Mouse (Mus musculus): Measurements from ENCODE around the gene Cdipt. TPM values are rescaled to one million over a fixed set of nuclear protein-coding genes. Genes with fewer than 3 reads are reported as not detected.

The Cdipt gene
- polyA plus RNA-seq, 1 experiment from 2014 or later = 63.0 TPM

DNA sequence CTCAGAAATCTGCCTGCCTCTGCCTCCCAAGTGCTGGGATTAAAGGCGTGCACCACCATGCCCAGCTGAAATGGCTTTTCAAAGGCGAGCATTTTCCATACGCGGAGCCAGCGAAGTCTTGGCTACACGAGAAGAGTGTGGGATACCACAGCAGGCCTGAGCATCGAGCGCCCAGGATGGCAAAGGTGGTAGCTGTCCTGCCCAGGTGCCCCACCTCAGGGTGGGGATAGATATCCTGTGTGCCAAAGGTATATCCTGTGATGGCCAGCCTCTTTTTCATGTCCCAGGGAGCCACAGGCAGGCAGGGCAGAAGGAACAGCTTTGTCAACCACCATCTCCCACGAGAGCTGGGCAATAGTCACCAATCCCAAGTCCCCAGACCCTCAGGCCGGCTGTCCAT, 37.1 kb downstream of the Cdipt start:
- Histone ChIP-seq H3K27ac (ENCODE audit: low read depth, low read length) (no peak overlapping the region), H3K4me1 (ENCODE audit: control insufficient read depth, insufficient read depth, low read length) (peaks cover 30% of the 10 kb centered on the region), H3K36me3 (ENCODE audit: control insufficient read depth, insufficient read depth, low read length) (peaks cover 6% of the 10 kb centered on the region), H3K9me3 (replicated peaks; ENCODE audit: control insufficient read depth, low read length) (no peaks in the 10 kb centered on the region), H3K4me3 (ENCODE audit: low read depth, low read length) (no peak overlapping the region), H3K27me3 (ENCODE audit: control insufficient read depth, insufficient read depth, low read length) (no peaks in the 10 kb centered on the region), H3K9ac (ENCODE audit: low read depth, low read length) (no peak overlapping the region), H3K4me2 (no peak overlapping the region)
- WGBS (ENCODE audit: insufficient replicate concordance) = 95% methylated on average over 10 of the region's 10 CpGs
- no peak for ATAC-seq (replicated peaks; ENCODE audit: insufficient number of reproducible peaks, low FRiP score, low TSS enrichment)

DNA sequence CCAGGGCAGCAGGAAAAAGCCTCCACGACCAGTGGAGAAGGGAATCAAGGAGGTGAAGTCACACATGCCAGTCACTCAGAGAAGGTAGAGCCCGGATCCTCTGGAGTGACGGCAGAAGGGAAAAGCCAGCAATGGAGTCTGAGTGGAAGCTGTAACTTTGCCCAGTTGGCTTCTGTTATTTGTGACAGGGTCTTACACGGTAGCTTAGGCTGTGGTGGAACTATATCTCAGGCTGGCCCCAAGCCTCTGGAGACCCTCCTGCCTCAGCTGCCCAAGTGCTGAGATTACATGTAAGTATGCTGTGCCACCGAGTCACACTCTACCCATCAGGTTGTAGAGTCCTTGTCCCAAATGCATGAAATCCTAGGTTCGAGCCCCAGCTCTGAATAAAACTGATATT, 37.7 kb downstream of the Cdipt start:
- Histone ChIP-seq H3K9ac (ENCODE audit: low read depth, low read length) (no peak overlapping the region), H3K27ac (ENCODE audit: low read depth, low read length) (no peak overlapping the region), H3K9me3 (replicated peaks; ENCODE audit: control insufficient read depth, low read length) (no peaks in the 10 kb centered on the region), H3K4me1 (ENCODE audit: control insufficient read depth, insufficient read depth, low read length) (peaks cover 26% of the 10 kb centered on the region), H3K36me3 (ENCODE audit: control insufficient read depth, insufficient read depth, low read length) (peaks cover 6% of the 10 kb centered on the region), H3K27me3 (ENCODE audit: control insufficient read depth, insufficient read depth, low read length) (no peaks in the 10 kb centered on the region), H3K4me2 (no peak overlapping the region), H3K4me3 (ENCODE audit: low read depth, low read length) (peak overlapping the region; percentile 44; the same call in 1 of the 2 replicates)
- no peak for ATAC-seq (replicated peaks; ENCODE audit: insufficient number of reproducible peaks, low FRiP score, low TSS enrichment)
- 93% methylated on average over 6 of the region's 6 CpGs for WGBS (ENCODE audit: insufficient replicate concordance)

DNA sequence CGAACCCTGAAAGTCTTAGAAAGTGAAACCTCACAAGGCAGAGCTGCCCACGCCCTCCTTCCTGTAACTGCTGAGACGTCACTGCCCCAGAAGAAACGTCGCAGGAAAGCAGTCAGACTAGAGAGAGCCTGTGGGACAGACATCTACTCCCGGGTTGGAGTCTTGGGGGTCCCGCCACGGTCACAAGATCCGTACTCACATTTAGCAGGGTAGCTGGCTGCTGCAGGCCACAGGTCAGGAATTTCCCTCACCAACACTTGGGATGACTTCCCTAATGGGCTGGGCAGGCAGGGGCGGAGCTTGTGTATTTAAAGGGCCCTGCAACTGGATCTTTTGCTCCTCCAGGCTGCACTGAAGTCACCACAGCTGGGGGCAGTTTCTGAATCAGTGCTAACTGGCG, 38.6 kb downstream of the Cdipt start, which contains the start of gene Mvp:
Mvp (minus strand) TSS at position 302 of the 400 bp plus-strand sequence.
- peak within 1 kb of the TSS; percentile 86 for H3K4me2 ChIP-seq
- peak within 1 kb of the TSS; percentile 5; the same call in 1 of the 2 replicates for H3K27ac ChIP-seq (ENCODE audit: low read depth, low read length)
- H3K4me3 ChIP-seq (ENCODE audit: low read depth, low read length) = peak within 1 kb of the TSS; percentile 66
- peaks cover 21% of the 10 kb centered on the region for H3K4me1 ChIP-seq (ENCODE audit: control insufficient read depth, insufficient read depth, low read length)
- ATAC-seq (replicated peaks; ENCODE audit: insufficient number of reproducible peaks, low FRiP score, low TSS enrichment) = no peak
- H3K27me3 ChIP-seq (ENCODE audit: control insufficient read depth, insufficient read depth, low read length) = no peaks in the 10 kb centered on the region
- peak within 1 kb of the TSS; percentile 94 for H3K9ac ChIP-seq (ENCODE audit: low read depth, low read length)
- no peaks in the 10 kb centered on the region for H3K9me3 ChIP-seq (replicated peaks; ENCODE audit: control insufficient read depth, low read length)
- H3K36me3 ChIP-seq (ENCODE audit: control insufficient read depth, insufficient read depth, low read length) = peaks cover 6% of the 10 kb centered on the region
- WGBS (ENCODE audit: insufficient replicate concordance) = 31% methylated on average over 11 of the region's 11 CpGs

DNA sequence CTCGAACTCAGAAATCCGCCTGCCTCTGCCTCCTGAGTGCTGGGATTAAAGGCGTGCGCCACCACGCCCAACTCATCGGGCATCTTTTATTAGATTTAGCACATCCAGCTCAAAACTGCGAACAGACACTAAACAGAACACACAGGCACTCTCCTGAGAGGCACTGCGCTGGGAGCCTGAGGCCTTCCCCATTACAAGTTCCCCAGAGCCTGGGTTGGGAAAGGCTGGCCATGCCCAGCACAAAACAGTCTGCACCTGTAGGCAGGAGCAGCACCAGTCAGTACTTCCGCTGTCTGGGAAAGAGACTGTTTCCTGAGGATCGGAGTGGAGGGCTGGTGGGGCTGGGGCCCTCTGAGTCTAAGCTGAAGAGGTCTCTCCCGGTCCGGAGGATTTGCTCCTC, 39.3 kb downstream of the Cdipt start:
- Histone ChIP-seq H3K27me3 (ENCODE audit: control insufficient read depth, insufficient read depth, low read length) (no peaks in the 10 kb centered on the region), H3K4me3 (ENCODE audit: low read depth, low read length) (no peak overlapping the region), H3K9me3 (replicated peaks; ENCODE audit: control insufficient read depth, low read length) (no peaks in the 10 kb centered on the region), H3K36me3 (ENCODE audit: control insufficient read depth, insufficient read depth, low read length) (peaks cover 6% of the 10 kb centered on the region), H3K27ac (ENCODE audit: low read depth, low read length) (no peak overlapping the region), H3K4me2 (peak overlapping the region; percentile 86), H3K4me1 (ENCODE audit: control insufficient read depth, insufficient read depth, low read length) (peaks cover 23% of the 10 kb centered on the region), H3K9ac (ENCODE audit: low read depth, low read length) (no peak overlapping the region)
- no peak for ATAC-seq (replicated peaks; ENCODE audit: insufficient number of reproducible peaks, low FRiP score, low TSS enrichment)
- 88% methylated on average over 12 of the region's 12 CpGs for WGBS (ENCODE audit: insufficient replicate concordance)

DNA sequence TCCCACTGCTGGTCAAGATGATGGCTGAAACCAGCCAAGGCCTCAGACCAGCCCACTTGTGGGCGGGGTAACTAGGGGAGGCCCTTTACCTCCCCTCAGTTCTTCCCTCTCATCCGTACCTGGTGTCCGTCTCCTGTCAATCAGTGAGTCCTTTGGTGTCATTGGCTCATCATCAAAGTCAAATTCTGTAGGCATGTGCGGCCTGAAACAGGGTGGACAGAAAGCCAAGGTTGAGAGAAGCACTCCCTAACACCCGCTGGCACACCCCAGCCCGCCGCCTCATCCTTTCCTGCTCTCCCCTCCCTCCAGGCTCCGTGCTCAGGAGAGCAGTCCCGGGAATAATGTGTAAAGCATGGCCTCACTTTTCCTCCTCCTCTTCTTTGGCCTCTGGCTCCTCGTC, 40.4 kb downstream of the Cdipt start:
- Histone ChIP-seq H3K9ac (ENCODE audit: low read depth, low read length) (peak overlapping the region; percentile 94), H3K27ac (ENCODE audit: low read depth, low read length) (peak overlapping the region; percentile 97), H3K4me2 (peak overlapping the region; percentile 86), H3K27me3 (ENCODE audit: control insufficient read depth, insufficient read depth, low read length) (no peaks in the 10 kb centered on the region), H3K9me3 (replicated peaks; ENCODE audit: control insufficient read depth, low read length) (no peaks in the 10 kb centered on the region), H3K4me1 (ENCODE audit: control insufficient read depth, insufficient read depth, low read length) (peaks cover 28% of the 10 kb centered on the region), H3K36me3 (ENCODE audit: control insufficient read depth, insufficient read depth, low read length) (peaks cover 6% of the 10 kb centered on the region), H3K4me3 (ENCODE audit: low read depth, low read length) (peak overlapping the region; percentile 66)
- peak; percentile 60 for ATAC-seq (replicated peaks; ENCODE audit: insufficient number of reproducible peaks, low FRiP score, low TSS enrichment)
- 2% methylated on average over 10 of the region's 10 CpGs for WGBS (ENCODE audit: insufficient replicate concordance)

DNA sequence TGATC, 40.6 kb downstream of the Cdipt start, which contains the start of gene Pagr1b:
Pagr1b (minus strand) TSS at position 4 of the 5 bp plus-strand sequence.
- Histone ChIP-seq H3K4me1 (ENCODE audit: control insufficient read depth, insufficient read depth, low read length) (peaks cover 29% of the 10 kb centered on the region), H3K27me3 (ENCODE audit: control insufficient read depth, insufficient read depth, low read length) (no peaks in the 10 kb centered on the region), H3K27ac (ENCODE audit: low read depth, low read length) (peak within 1 kb of the TSS; percentile 97), H3K4me3 (ENCODE audit: low read depth, low read length) (peak within 1 kb of the TSS; percentile 66), H3K4me2 (peak within 1 kb of the TSS; percentile 86), H3K9me3 (replicated peaks; ENCODE audit: control insufficient read depth, low read length) (no peaks in the 10 kb centered on the region), H3K36me3 (ENCODE audit: control insufficient read depth, insufficient read depth, low read length) (peaks cover 6% of the 10 kb centered on the region), H3K9ac (ENCODE audit: low read depth, low read length) (peak within 1 kb of the TSS; percentile 94)
- no peak for ATAC-seq (replicated peaks; ENCODE audit: insufficient number of reproducible peaks, low FRiP score, low TSS enrichment)

DNA sequence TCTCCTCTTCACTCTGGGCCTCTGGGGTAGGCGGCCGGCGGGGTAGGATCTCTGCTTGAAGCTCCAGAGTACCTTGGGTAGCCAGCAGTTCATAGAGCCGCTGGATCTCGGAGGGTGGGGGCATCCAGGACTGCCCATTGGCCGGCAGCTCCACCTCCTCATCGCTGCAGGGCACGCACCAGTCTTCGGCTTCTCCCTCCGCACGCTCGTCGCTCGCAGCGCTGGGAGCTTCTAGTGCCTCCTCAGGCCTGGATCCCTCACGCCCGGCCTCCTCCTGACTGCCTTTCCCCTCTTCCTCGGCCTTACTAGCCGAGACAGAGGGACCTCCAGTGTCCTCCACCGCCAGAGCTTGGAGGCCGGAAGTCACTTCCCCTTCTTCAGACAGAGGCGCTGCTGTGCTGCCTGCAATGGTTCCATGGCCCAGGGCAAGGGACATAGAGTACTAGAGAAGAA, 40.8 kb downstream of the Cdipt start:
- Histone ChIP-seq H3K27me3 (ENCODE audit: control insufficient read depth, insufficient read depth, low read length) (no peaks in the 10 kb centered on the region), H3K9ac (ENCODE audit: low read depth, low read length) (peak overlapping the region; percentile 94), H3K4me3 (ENCODE audit: low read depth, low read length) (peak overlapping the region; percentile 66), H3K27ac (ENCODE audit: low read depth, low read length) (peak overlapping the region; percentile 97), H3K4me2 (peak overlapping the region; percentile 86), H3K4me1 (ENCODE audit: control insufficient read depth, insufficient read depth, low read length) (peaks cover 32% of the 10 kb centered on the region), H3K36me3 (ENCODE audit: control insufficient read depth, insufficient read depth, low read length) (peaks cover 6% of the 10 kb centered on the region), H3K9me3 (replicated peaks; ENCODE audit: control insufficient read depth, low read length) (no peaks in the 10 kb centered on the region)
- ATAC-seq (replicated peaks; ENCODE audit: insufficient number of reproducible peaks, low FRiP score, low TSS enrichment) = peak; percentile 64
- WGBS (ENCODE audit: insufficient replicate concordance) = 0% methylated on average over 22 of the region's 22 CpGs

DNA sequence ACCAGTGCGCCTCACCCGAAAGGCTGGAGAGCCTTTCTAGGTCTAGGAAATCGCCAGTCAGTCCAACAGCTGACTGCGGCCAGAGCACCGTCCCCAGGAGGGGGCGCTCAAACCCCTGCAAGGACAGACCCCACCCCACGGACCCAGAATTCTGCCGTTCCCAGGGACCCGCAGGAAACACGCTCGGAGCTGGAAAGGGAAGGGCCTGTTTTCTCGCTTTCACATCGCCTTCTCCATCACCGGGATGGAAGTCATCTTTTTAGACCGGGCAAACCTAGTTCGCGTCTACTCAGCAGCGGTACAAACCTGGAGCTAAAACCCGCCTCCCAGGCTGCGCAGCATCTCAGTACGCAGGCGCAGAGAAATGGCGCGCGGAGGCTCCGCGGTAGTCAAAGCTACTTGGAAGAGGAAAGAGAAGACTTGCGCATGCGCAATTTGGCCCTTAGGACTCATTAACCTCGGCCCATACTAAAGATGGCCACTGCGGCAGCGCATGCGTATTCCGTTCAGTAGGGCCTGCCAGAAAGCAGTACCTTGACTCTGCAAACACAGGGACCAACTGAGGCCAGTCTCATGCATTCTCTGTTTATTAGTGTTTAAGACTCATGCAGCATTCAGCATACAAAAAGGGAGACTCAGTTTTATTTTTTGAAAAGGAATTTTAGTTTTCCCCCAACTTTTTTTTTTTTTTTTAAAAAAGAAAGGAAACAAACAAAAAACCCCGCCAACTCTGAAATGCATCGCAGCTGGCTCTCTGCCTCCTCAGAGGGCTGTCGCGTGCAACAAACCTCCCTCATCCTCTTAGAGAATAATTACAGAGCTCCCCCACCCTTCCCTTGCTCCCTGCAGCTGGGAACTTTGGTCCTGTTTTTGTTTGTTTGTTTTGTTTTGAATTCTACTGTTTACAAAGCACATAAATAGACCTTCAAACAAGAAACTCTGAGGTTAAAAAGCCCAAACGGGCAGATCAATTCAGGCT, 41.5 kb downstream of the Cdipt start, which contains the start of gene Pagr1a:
Pagr1a (minus strand) TSS at position 382 of the 979 bp plus-strand sequence.
- H3K27ac ChIP-seq (ENCODE audit: low read depth, low read length) = peak within 1 kb of the TSS; percentile 97
- H3K9me3 ChIP-seq (replicated peaks; ENCODE audit: control insufficient read depth, low read length) = no peaks in the 10 kb centered on the region
- H3K9ac ChIP-seq (ENCODE audit: low read depth, low read length) = peak within 1 kb of the TSS; percentile 94
- H3K4me2 ChIP-seq = peak within 1 kb of the TSS; percentile 86
- H3K27me3 ChIP-seq (ENCODE audit: control insufficient read depth, insufficient read depth, low read length) = no peaks in the 10 kb centered on the region
- H3K36me3 ChIP-seq (ENCODE audit: control insufficient read depth, insufficient read depth, low read length) = peaks cover 8% of the 10 kb centered on the region
- ATAC-seq (replicated peaks; ENCODE audit: insufficient number of reproducible peaks, low FRiP score, low TSS enrichment) = peak; percentile 70
- peak within 1 kb of the TSS; percentile 66 for H3K4me3 ChIP-seq (ENCODE audit: low read depth, low read length)
- WGBS (ENCODE audit: insufficient replicate concordance) = 4% methylated on average over 39 of the region's 39 CpGs
- H3K4me1 ChIP-seq (ENCODE audit: control insufficient read depth, insufficient read depth, low read length) = peaks cover 38% of the 10 kb centered on the region

DNA sequence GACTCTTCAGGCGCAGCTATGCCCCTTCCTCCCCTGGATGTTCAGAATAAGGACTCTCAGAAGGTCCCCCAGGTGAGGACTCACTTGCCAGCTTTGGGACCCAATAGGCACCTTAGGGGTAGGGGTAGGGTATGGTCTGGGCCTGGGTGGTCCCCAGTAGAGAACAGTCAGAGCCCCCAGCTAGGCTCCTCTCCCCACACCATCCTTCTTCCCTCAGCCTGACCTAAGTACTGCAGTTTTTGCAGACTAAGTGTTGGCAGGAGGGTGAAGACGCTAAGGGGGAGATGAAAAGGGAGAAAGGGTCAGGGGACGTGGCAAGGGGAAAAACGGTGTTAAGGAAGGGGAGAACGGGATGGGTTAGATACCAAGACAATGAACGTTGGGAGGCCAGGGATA, 42.2 kb downstream of the Cdipt start:
- Histone ChIP-seq H3K9ac (ENCODE audit: low read depth, low read length) (peak overlapping the region; percentile 39; the same call in 1 of the 2 replicates), H3K9me3 (replicated peaks; ENCODE audit: control insufficient read depth, low read length) (no peaks in the 10 kb centered on the region), H3K4me3 (ENCODE audit: low read depth, low read length) (no peak overlapping the region), H3K27me3 (ENCODE audit: control insufficient read depth, insufficient read depth, low read length) (no peaks in the 10 kb centered on the region), H3K27ac (ENCODE audit: low read depth, low read length) (no peak overlapping the region), H3K36me3 (ENCODE audit: control insufficient read depth, insufficient read depth, low read length) (peaks cover 11% of the 10 kb centered on the region), H3K4me1 (ENCODE audit: control insufficient read depth, insufficient read depth, low read length) (peaks cover 43% of the 10 kb centered on the region), H3K4me2 (no peak overlapping the region)
- no peak for ATAC-seq (replicated peaks; ENCODE audit: insufficient number of reproducible peaks, low FRiP score, low TSS enrichment)
- WGBS (ENCODE audit: insufficient replicate concordance) = 37% methylated on average over 6 of the region's 6 CpGs

All from heart, embryonic 11.5 days (tissue).